Mouse (Mus musculus) lung, adult 2 months (tissue): ENCODE measurements around the gene Micall1.

Experiments
- CTCF ChIP-seq: fragments of 200-500 bp; IDR thresholded peaks from 2 replicates; pipeline ENCODE4 v1.5.1; 2011; ENCODE audit warnings: mild to moderate bottlenecking, low read length, control low read depth; ENCODE audit not compliant: insufficient read depth
- POLR2A ChIP-seq: fragments of 200-500 bp; IDR thresholded peaks from 2 replicates; pipeline ENCODE4 v1.6.1; 2011; ENCODE audit warnings: low read depth, mild to moderate bottlenecking, control low read depth, low read length, borderline replicate concordance; ENCODE audit errors: extremely low read depth

DNA sequence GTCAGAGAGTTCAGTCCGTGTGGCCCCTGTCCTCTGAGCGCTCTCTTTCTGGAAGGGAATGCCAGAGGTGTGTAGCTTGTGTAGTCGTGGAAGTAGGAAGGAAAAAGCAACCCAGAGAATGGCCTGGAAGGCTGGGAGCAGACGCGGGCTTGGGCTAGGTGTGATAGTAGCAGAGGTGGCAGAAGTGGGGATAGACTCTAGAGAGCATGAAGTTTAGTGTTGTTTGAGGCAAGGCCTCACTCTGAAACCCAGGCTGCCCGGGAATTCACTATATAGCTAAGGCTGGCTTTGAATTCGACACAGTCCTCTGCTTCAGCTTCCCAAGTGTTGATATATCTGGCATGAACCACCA, 32.8 kb downstream of the Micall1 start:
- no peak for TF ChIP-seq POLR2A
- TF ChIP-seq CTCF, result no peak
